Mouse (Mus musculus): Measurements from ENCODE around the gene Mmp10.

- no peak for TF ChIP-seq GATA1 (IDR thresholded peaks at IDR 0.05; ENCODE audit: low read depth, low read length)
- TF ChIP-seq CTCF (IDR thresholded peaks at IDR 0.05 in 2 of 3, conservative IDR thresholded peaks at IDR 0.05 in 1 of 3; ENCODE audit: control insufficient read depth in 1 of 3, insufficient read depth in 1 of 3, low read depth in 2 of 3, low read length in 3 of 3, poor library complexity in 1 of 3, severe bottlenecking in 1 of 3): no peak
- TF ChIP-seq USF1 (IDR thresholded peaks at IDR 0.05; ENCODE audit: low read depth, low read length): no peak
- TF ChIP-seq SMC3 (IDR thresholded peaks at IDR 0.05; ENCODE audit: low read depth, low read length): no peak
- no peak for TF ChIP-seq RCOR1 (IDR thresholded peaks at IDR 0.05; ENCODE audit: low read depth, low read length)
- no peak for TF ChIP-seq MAFK (IDR thresholded peaks at IDR 0.05; ENCODE audit: borderline replicate concordance, low read depth, low read length)
- TF ChIP-seq TCF12 (IDR thresholded peaks at IDR 0.05; ENCODE audit: low read depth, low read length): no peak
- TF ChIP-seq POLR2AphosphoS5 (IDR thresholded peaks at IDR 0.05; ENCODE audit: borderline replicate concordance, low read depth, low read length): no peak
- TF ChIP-seq GABPA (IDR thresholded peaks at IDR 0.05; ENCODE audit: low read depth, low read length): no peak
- no peak for TF ChIP-seq POLR2A (IDR thresholded peaks at IDR 0.05; ENCODE audit: control insufficient read depth in 1 of 2, insufficient read depth in 1 of 2, low read depth in 1 of 2, low read length in 2 of 2, poor library complexity in 1 of 2)
- TF ChIP-seq MXI1 (IDR thresholded peaks at IDR 0.05; ENCODE audit: low read depth, low read length): no peak
- TF ChIP-seq BHLHE40 (IDR thresholded peaks at IDR 0.05; ENCODE audit: borderline replicate concordance, low read depth, low read length): no peak
These were observed 1.0 kb upstream of the Mmp10 start for GRCm38 (mm10) chr9:7501138-7501537.
